Mouse (Mus musculus) urinary bladder, postnatal 10 days (tissue): ENCODE measurements around the gene Tuba3a.

Experiments
- DNase-seq: peaks from one replicate; pipeline ENCODE4 v3.0.0; 2022; ENCODE audit warnings: low spot score

The Tuba3a gene

GRCm38 (mm10) chr6:125266091-125266490 is 19.8 kb downstream of the Tuba3a start:
- no peak for DNase-seq

GRCm38 (mm10) chr6:125265239-125265638 is 20.6 kb downstream of the Tuba3a start:
- DNase-seq = no peak

GRCm38 (mm10) chr6:125264219-125264618 is 21.6 kb downstream of the Tuba3a start:
- DNase-seq = no peak

- DNase-seq = no peak
Measured at GRCm38 (mm10) chr6:125260006-125260555, 25.8 kb downstream of the Tuba3a start.

GRCm38 (mm10) chr6:125256222-125256966 is 29.4 kb downstream of the Tuba3a start:
- DNase-seq = no peak

- DNase-seq = no peak
Measured at GRCm38 (mm10) chr6:125255516-125256044, 30.3 kb downstream of the Tuba3a start.

GRCm38 (mm10) chr6:125253863-125254715 is 31.8 kb downstream of the Tuba3a start:
- no peak for DNase-seq

GRCm38 (mm10) chr6:125252711-125253110 is 33.1 kb downstream of the Tuba3a start:
- DNase-seq = no peak

GRCm38 (mm10) chr6:125252285-125252684 is 33.6 kb downstream of the Tuba3a start:
- no peak for DNase-seq

GRCm38 (mm10) chr6:125244551-125244950 is 41.3 kb downstream of the Tuba3a start:
- DNase-seq = no peak

- DNase-seq = no peak
Measured at GRCm38 (mm10) chr6:125241566-125241965, 44.3 kb downstream of the Tuba3a start.

- DNase-seq = no peak
Measured at GRCm38 (mm10) chr6:125240617-125241016, 45.2 kb downstream of the Tuba3a start.

- no peak for DNase-seq
Measured at GRCm38 (mm10) chr6:125239547-125239946, 46.3 kb downstream of the Tuba3a start.

- no peak for DNase-seq
Measured at GRCm38 (mm10) chr6:125238396-125238795, 47.4 kb downstream of the Tuba3a start.

GRCm38 (mm10) chr6:125237421-125237820 is 48.4 kb downstream of the Tuba3a start:
- no peak for DNase-seq

GRCm38 (mm10) chr6:125236782-125237181 is 49.1 kb downstream of the Tuba3a start, which contains the start of gene Cd27:
Cd27 (minus strand) TSS chr6:125237010.
- no peak for DNase-seq

GRCm38 (mm10) chr6:125236341-125236740 is 49.5 kb downstream of the Tuba3a start:
- DNase-seq = no peak

GRCm38 (mm10) chr6:125234520-125234828 is 51.4 kb downstream of the Tuba3a start:
- DNase-seq = no peak

GRCm38 (mm10) chr6:125233816-125234519 is 51.9 kb downstream of the Tuba3a start:
- no peak for DNase-seq

- no peak for DNase-seq
Measured at GRCm38 (mm10) chr6:125232516-125232915, 53.3 kb downstream of the Tuba3a start.

GRCm38 (mm10) chr6:125232045-125232437 is 53.8 kb downstream of the Tuba3a start:
- no peak for DNase-seq
